Mouse (Mus musculus) liver, adult (tissue): ENCODE data around the gene Tm7sf3.

Experiments
- GATA4 ChIP-seq: IDR thresholded peaks from 2 replicates; pipeline ENCODE4 v1.6.1; 2014; ENCODE audit warnings: mild to moderate bottlenecking, low read length; ENCODE audit not compliant: insufficient replicate concordance

Gene Tm7sf3

GRCm38 (mm10) chr6:146634015-146634722 lies 8.5 kb downstream of the Tm7sf3 start:
- TF ChIP-seq GATA4, result no peak

GRCm38 (mm10) chr6:146633629-146634014 lies 9.0 kb downstream of the Tm7sf3 start:
- TF ChIP-seq GATA4, result no peak

- no peak for TF ChIP-seq GATA4
These were observed 9.5 kb downstream of the Tm7sf3 start for GRCm38 (mm10) chr6:146633097-146633496.

GRCm38 (mm10) chr6:146632403-146632802 lies 10.2 kb downstream of the Tm7sf3 start:
- TF ChIP-seq GATA4, result no peak

GRCm38 (mm10) chr6:146631847-146632246 lies 10.8 kb downstream of the Tm7sf3 start:
- no peak for TF ChIP-seq GATA4

- peak; percentile 53; the same call in 1 of the 2 replicates for TF ChIP-seq GATA4
These were observed 11.7 kb downstream of the Tm7sf3 start for GRCm38 (mm10) chr6:146630961-146631360.

- no peak for TF ChIP-seq GATA4
These were observed 12.6 kb downstream of the Tm7sf3 start for GRCm38 (mm10) chr6:146629781-146630756.

GRCm38 (mm10) chr6:146628123-146628522 lies 14.5 kb downstream of the Tm7sf3 start:
- no peak for TF ChIP-seq GATA4

GRCm38 (mm10) chr6:146616670-146617069 lies 26.0 kb downstream of the Tm7sf3 start:
- TF ChIP-seq GATA4, result no peak

- no peak for TF ChIP-seq GATA4
These were observed 26.7 kb downstream of the Tm7sf3 start for GRCm38 (mm10) chr6:146615891-146616290.

GRCm38 (mm10) chr6:146614541-146614940 lies 28.1 kb downstream of the Tm7sf3 start:
- TF ChIP-seq GATA4, result no peak

- no peak for TF ChIP-seq GATA4
These were observed 28.7 kb downstream of the Tm7sf3 start for GRCm38 (mm10) chr6:146613907-146614306.

GRCm38 (mm10) chr6:146612736-146613135 lies 29.9 kb downstream of the Tm7sf3 start:
- TF ChIP-seq GATA4, result no peak

GRCm38 (mm10) chr6:146611897-146612296 lies 30.7 kb downstream of the Tm7sf3 start:
- no peak for TF ChIP-seq GATA4

- TF ChIP-seq GATA4, result no peak
These were observed 31.2 kb downstream of the Tm7sf3 start for GRCm38 (mm10) chr6:146611385-146611784.

GRCm38 (mm10) chr6:146603651-146604050 lies 39.0 kb downstream of the Tm7sf3 start:
- TF ChIP-seq GATA4, result no peak

GRCm38 (mm10) chr6:146602601-146603000 lies 40.0 kb downstream of the Tm7sf3 start:
- no peak for TF ChIP-seq GATA4

- no peak for TF ChIP-seq GATA4
These were observed 57.5 kb downstream of the Tm7sf3 start for GRCm38 (mm10) chr6:146585134-146585533.
